In genomic region chr9:111161213-111161612, GRCm38 (mm10) we compare ENCODE assay signal across 18 mouse cellular contexts. TPM values are rescaled to one million over a fixed set of nuclear protein-coding genes. Genes with fewer than 3 reads are reported as not detected.
DNase-seq lines count a peak whose midpoint lies in the region; ATAC-seq lines count a peak whose summit lies in the region.
"Had no signal": no experiment of that assay in that cellular context is flagged by ENCODE, and none has a peak within 500 bp of the region (broad histone marks: within the 10 kb centered on the region; RNA-seq: fewer than 3 reads in every experiment).

No protein-coding gene starts in this region.

- ATAC-seq in CD4-positive, CD25-positive, alpha-beta regulatory T cell, adult 4 months, result no peak
- peak; percentile 59 to 68; a peak in 3 of 4 replicates for ATAC-seq in hematopoietic stem cell, adult 5-6 weeks (replicated peaks in 1 of 2; ENCODE audit: insufficient read depth in 1 of 2, low FRiP score in 2 of 2, low TSS enrichment in 1 of 2, low read depth in 1 of 2, poor library complexity in 2 of 2, severe bottlenecking in 2 of 2)
- peak; percentile 71 for ATAC-seq in megakaryocyte progenitor cell, adult 5-6 weeks (replicated peaks; ENCODE audit: poor library complexity)
- ATAC-seq: activated CD4-positive, CD25-positive, alpha-beta regulatory T cell, adult 4 months; forebrain, embryonic 16.5 days; hindbrain, embryonic 16.5 days had no signal

- peak; percentile 37 for DNase-seq in CD4-positive, CD25-positive, alpha-beta regulatory T cell, adult 2 months (ENCODE audit: low read depth, low spot score)
- DNase-seq in ZHBTc4 (ENCODE audit: low read depth, low spot score) (peak; percentile 13), MN1 (ENCODE audit: low spot score) (no peak)
- no peak for DNase-seq in layer of hippocampus, postnatal 36 days
- no peak for DNase-seq in left cerebral cortex, adult 8-10 months (ENCODE audit: low spot score in 2 of 2)
- DNase-seq: adrenal gland, postnatal 14 days; B cell, adult 2 months; cerebellum, adult 18-20 months; cerebellum, adult 9-11 months; embryo, embryonic 11 days; gastrocnemius, postnatal 10 days; heart, postnatal 36 days had no signal

RNA-seq across cellular contexts. Expression of gene Lrrfip2, which starts 43.8 kb away (rescaled TPM):
- 1 to 10 TPM; 8.2 to 9.6 TPM for polyA plus RNA-seq in CD4-positive, CD25-positive, alpha-beta regulatory T cell, adult 4 months (2017; shearing (Covaris generic))
- total RNA-seq in hematopoietic stem cell, adult 5-6 weeks (2017), result 65.7 and 103 TPM in 2 replicates
- total RNA-seq in megakaryocyte progenitor cell, adult 5-6 weeks (2015), result 43.9 and 48.3 TPM in 2 replicates
- 66.8 and 74.0 TPM in 2 replicates for total RNA-seq in megakaryocyte progenitor cell, adult 5-6 weeks (2017)
- 10 to 100 TPM; 35.0 to 39.0 TPM for total RNA-seq in layer of hippocampus, postnatal 36 days (2021)
- total RNA-seq in left cerebral cortex, adult 8-10 months (2022), result 10 to 100 TPM; 41.1 to 45.3 (median 44.9) TPM

Comparison
In these comparisons a context has a peak if more than half of its experiments do, and no peak if none do; other contexts are left out.
1. DNase-seq: peak in CD4-positive, CD25-positive, alpha-beta regulatory T cell, adult 2 months (single experiment) and ZHBTc4 (single experiment); none in MN1 (single experiment), layer of hippocampus, postnatal 36 days (0 of 2) and left cerebral cortex, adult 8-10 months (0 of 2).